Mouse (Mus musculus) lung, postnatal 0 days (tissue): ENCODE measurements around the gene Tanc1. TPM values are rescaled to one million over a fixed set of nuclear protein-coding genes. Genes with fewer than 3 reads are reported as not detected.

Source experiments
- ATAC-seq: fragments of 200-750 bp; cut with Nextera tagmentation; 2 replicates; pipeline ENCODE4 v1.8.0; 2017; ENCODE audit warnings: moderate library complexity
- DNase-seq: peaks from one replicate; pipeline ENCODE4 v3.0.0-alpha.2; 2016; ENCODE audit warnings: low spot score
- H3K27ac ChIP-seq: fragments of 300-500 bp; sonication (generic); 2 replicates; pipeline ENCODE4 v1.5.1; 2014; ENCODE audit warnings: antibody characterized with exemption, mild to moderate bottlenecking, low read length, mixed read lengths
- H3K27me3 ChIP-seq: fragments of 300-500 bp; sonication (generic); replicated peaks from 2 replicates; pipeline ENCODE4 v1.6.1; 2014; ENCODE audit warnings: low read length, mixed read lengths; ENCODE audit not compliant: insufficient read depth
- H3K36me3 ChIP-seq: fragments of 300-500 bp; sonication (generic); 2 replicates; pipeline ENCODE4 v1.6.1; 2014; ENCODE audit warnings: low read length, mixed read lengths; ENCODE audit not compliant: insufficient read depth
- H3K4me1 ChIP-seq: fragments of 300-500 bp; sonication (generic); 2 replicates; pipeline ENCODE4 v1.6.1; 2014; ENCODE audit warnings: antibody characterized with exemption, low read depth, low read length, mixed read lengths; ENCODE audit not compliant: insufficient read depth
- H3K4me2 ChIP-seq: fragments of 300-500 bp; sonication (generic); replicated peaks from 2 replicates; pipeline ENCODE4 v1.6.1; 2014; ENCODE audit warnings: low read depth, mild to moderate bottlenecking, low read length, moderate library complexity, mixed read lengths
- H3K4me3 ChIP-seq: fragments of 300-500 bp; sonication (generic); 2 replicates; pipeline ENCODE4 v1.5.1; 2014; ENCODE audit warnings: low read depth, low read length
- H3K9ac ChIP-seq: fragments of 300-500 bp; sonication (generic); replicated peaks from 2 replicates; pipeline ENCODE4 v1.6.1; 2014; ENCODE audit warnings: low read depth, mild to moderate bottlenecking
- H3K9me3 ChIP-seq: fragments of 300-500 bp; sonication (generic); 2 replicates; pipeline ENCODE4 v1.6.1; 2016; ENCODE audit warnings: low read length, mixed read lengths
- CTCF ChIP-seq: IDR thresholded peaks from 2 replicates; pipeline ENCODE4 v1.5.1; 2016; ENCODE audit warnings: antibody characterized with exemption, mild to moderate bottlenecking
- EP300 ChIP-seq: IDR thresholded peaks from 2 replicates; pipeline ENCODE4 v1.6.1; 2016; ENCODE audit warnings: antibody characterized with exemption, mild to moderate bottlenecking, control low read depth
- WGBS: fragments of 180-500 bp; shearing (Covaris S2); extraction: QIAGEN DNeasy Blood & Tissue Kit; methylation state at CpG from one replicate; pipeline ENCODE4 v1.1.7; 2014; 5-methylcytosine and 5-hydroxymethylcytosine counted together
- polyA plus RNA-seq: library from polyadenylated mRNA; unstranded; fragments of >200 nt; fragmentation: Nextera tagmentation; extraction: Ambion mirVana; gene quantifications from 2 replicates; pipeline ENCODE4 v1.2.1, GENCODE M21; 2015

Tanc1 gene
- polyA plus RNA-seq, 1 experiment from 2014 or later: 20.9 TPM

- Histone ChIP-seq H3K27me3 (no peaks in the 10 kb centered on the region), H3K4me2 (no peak overlapping the region), H3K27ac (no peak overlapping the region), H3K36me3 (no peaks in the 10 kb centered on the region), H3K4me3 (no peak overlapping the region), H3K4me1 (peaks cover 8% of the 10 kb centered on the region; the same call in 1 of the 2 replicates), H3K9ac (no peak overlapping the region), H3K9me3 (no peaks in the 10 kb centered on the region)
- 47% methylated on average over 16 of the region's 16 CpGs for WGBS
- ATAC-seq: peak; percentile 22; the same call in 1 of the 2 replicates
- peak; percentile 12 for DNase-seq
- TF ChIP-seq EP300 (no peak), CTCF (no peak)
Measured at GRCm38 (mm10) chr2:59664803-59665567, 53.1 kb downstream of the Tanc1 start.

- WGBS: 65% methylated on average over 5 of the region's 5 CpGs
- H3K4me3 ChIP-seq: no peak overlapping the region
- no peaks in the 10 kb centered on the region for H3K36me3 ChIP-seq
- TF ChIP-seq CTCF (no peak), EP300 (no peak)
- H3K9me3 ChIP-seq: no peaks in the 10 kb centered on the region
- H3K4me2 ChIP-seq: no peak overlapping the region
- no peaks in the 10 kb centered on the region for H3K27me3 ChIP-seq
- H3K27ac ChIP-seq: no peak overlapping the region
- peaks cover 17% of the 10 kb centered on the region; the same call in 1 of the 2 replicates for H3K4me1 ChIP-seq
- no peak for ATAC-seq
- no peak overlapping the region for H3K9ac ChIP-seq
- peak; percentile 43 for DNase-seq
Measured at GRCm38 (mm10) chr2:59666533-59666932, 54.7 kb downstream of the Tanc1 start.

GRCm38 (mm10) chr2:59670087-59671060 lies 58.5 kb downstream of the Tanc1 start:
- H3K9me3 ChIP-seq: no peaks in the 10 kb centered on the region
- no peak overlapping the region for H3K9ac ChIP-seq
- H3K4me2 ChIP-seq: peak overlapping the region; percentile 27
- no peaks in the 10 kb centered on the region for H3K36me3 ChIP-seq
- H3K27ac ChIP-seq: peak overlapping the region; percentile 91
- peaks cover 32% of the 10 kb centered on the region for H3K4me1 ChIP-seq
- DNase-seq: peak; percentile 94
- peak; percentile 94 for ATAC-seq
- H3K4me3 ChIP-seq: no peak overlapping the region
- H3K27me3 ChIP-seq: no peaks in the 10 kb centered on the region
- no peak for TF ChIP-seq CTCF
- TF ChIP-seq EP300: peak; percentile 74
- WGBS: 20% methylated on average over 15 of the region's 15 CpGs

GRCm38 (mm10) chr2:59671671-59672070 lies 59.8 kb downstream of the Tanc1 start:
- WGBS: 53% methylated on average over 8 of the region's 8 CpGs
- Histone ChIP-seq H3K9ac (no peak overlapping the region), H3K4me3 (no peak overlapping the region), H3K4me2 (no peak overlapping the region), H3K27me3 (no peaks in the 10 kb centered on the region), H3K9me3 (no peaks in the 10 kb centered on the region), H3K36me3 (no peaks in the 10 kb centered on the region), H3K27ac (peak overlapping the region; percentile 47; the same call in 1 of the 2 replicates), H3K4me1 (peaks cover 36% of the 10 kb centered on the region)
- DNase-seq (peak; percentile 23), ATAC-seq (no peak)
- TF ChIP-seq EP300: no peak
- TF ChIP-seq CTCF: no peak

- Histone ChIP-seq H3K4me3 (no peak overlapping the region), H3K27me3 (no peaks in the 10 kb centered on the region), H3K36me3 (no peaks in the 10 kb centered on the region), H3K9me3 (no peaks in the 10 kb centered on the region), H3K4me2 (no peak overlapping the region), H3K27ac (peak overlapping the region; percentile 47; the same call in 1 of the 2 replicates), H3K4me1 (peaks cover 39% of the 10 kb centered on the region), H3K9ac (no peak overlapping the region)
- DNase-seq: no peak
- ATAC-seq: no peak
- 48% methylated on average over 4 of the region's 4 CpGs for WGBS
- no peak for TF ChIP-seq EP300
- no peak for TF ChIP-seq CTCF
Measured at GRCm38 (mm10) chr2:59672086-59672485, 60.2 kb downstream of the Tanc1 start.

GRCm38 (mm10) chr2:59672686-59673085 lies 60.8 kb downstream of the Tanc1 start:
- TF ChIP-seq CTCF (no peak), EP300 (no peak)
- H3K4me3 ChIP-seq: no peak overlapping the region
- H3K9me3 ChIP-seq: no peaks in the 10 kb centered on the region
- no peaks in the 10 kb centered on the region for H3K36me3 ChIP-seq
- H3K27me3 ChIP-seq: no peaks in the 10 kb centered on the region
- no peak for DNase-seq
- WGBS: 71% methylated on average over 8 of the region's 8 CpGs
- peak overlapping the region; percentile 47; the same call in 1 of the 2 replicates for H3K27ac ChIP-seq
- peaks cover 39% of the 10 kb centered on the region for H3K4me1 ChIP-seq
- no peak overlapping the region for H3K4me2 ChIP-seq
- no peak for ATAC-seq
- no peak overlapping the region for H3K9ac ChIP-seq
